Mouse (Mus musculus) ovary, postnatal 10 days (tissue): ENCODE data around the gene Gm10577.

ENCODE experiments used
- DNase-seq: peaks from one replicate; pipeline ENCODE4 v3.0.0; 2022; ENCODE audit warnings: low spot score

Gene Gm10577

GRCm38 (mm10) chr4:101020596-101020995 lies at the start of gene Gm10577:
TSS of gene Gm10577 (minus strand) at chr4:101020696.
- no peak for DNase-seq

GRCm38 (mm10) chr4:101069154-101069971 lies 48.9 kb upstream of the Gm10577 start:
- DNase-seq, result peak; percentile 31

- DNase-seq, result peak; percentile 15
These were observed 48.3 kb upstream of the Gm10577 start, which contains the start of gene Raver2 for GRCm38 (mm10) chr4:101068786-101069153. TSS of gene Raver2 (plus strand) at chr4:101068983.

GRCm38 (mm10) chr4:101066401-101066800 lies 45.9 kb upstream of the Gm10577 start:
- DNase-seq, result no peak

- no peak for DNase-seq
These were observed 41.6 kb upstream of the Gm10577 start for GRCm38 (mm10) chr4:101062146-101062545.

- no peak for DNase-seq
These were observed 26.1 kb upstream of the Gm10577 start for GRCm38 (mm10) chr4:101046576-101046975.

- no peak for DNase-seq
These were observed 23.7 kb upstream of the Gm10577 start for GRCm38 (mm10) chr4:101044149-101044548.

- no peak for DNase-seq
These were observed 23.2 kb upstream of the Gm10577 start for GRCm38 (mm10) chr4:101043691-101044090.

- DNase-seq, result no peak
These were observed 16.7 kb upstream of the Gm10577 start for GRCm38 (mm10) chr4:101037156-101037555.

- DNase-seq, result no peak
These were observed 14.6 kb upstream of the Gm10577 start for GRCm38 (mm10) chr4:101035131-101035530.

GRCm38 (mm10) chr4:101033047-101033446 lies 12.6 kb upstream of the Gm10577 start:
- DNase-seq, result no peak

- DNase-seq, result no peak
These were observed 7.4 kb upstream of the Gm10577 start for GRCm38 (mm10) chr4:101027852-101028411.

GRCm38 (mm10) chr4:101026995-101027394 lies 6.5 kb upstream of the Gm10577 start:
- no peak for DNase-seq

- DNase-seq, result no peak
These were observed 6.1 kb upstream of the Gm10577 start for GRCm38 (mm10) chr4:101026566-101026965.

GRCm38 (mm10) chr4:101017806-101018205 lies 2.7 kb downstream of the Gm10577 start:
- DNase-seq, result no peak

GRCm38 (mm10) chr4:101009092-101009491 lies 11.4 kb downstream of the Gm10577 start:
- DNase-seq, result no peak

- no peak for DNase-seq
These were observed 12.1 kb downstream of the Gm10577 start for GRCm38 (mm10) chr4:101008362-101008769.

GRCm38 (mm10) chr4:101002961-101003360 lies 17.5 kb downstream of the Gm10577 start:
- no peak for DNase-seq

- no peak for DNase-seq
These were observed 19.4 kb downstream of the Gm10577 start for GRCm38 (mm10) chr4:101001073-101001472.

GRCm38 (mm10) chr4:101000622-101001021 lies 19.9 kb downstream of the Gm10577 start:
- no peak for DNase-seq

- DNase-seq, result no peak
These were observed 21.6 kb downstream of the Gm10577 start for GRCm38 (mm10) chr4:100998906-100999305.

GRCm38 (mm10) chr4:100998145-100998544 lies 22.4 kb downstream of the Gm10577 start:
- no peak for DNase-seq

GRCm38 (mm10) chr4:100996060-100996651 lies 24.3 kb downstream of the Gm10577 start:
- DNase-seq, result no peak
